Mouse (Mus musculus): Measurements from ENCODE around the gene Eif4b. TPM values are rescaled to one million over a fixed set of nuclear protein-coding genes. Genes with fewer than 3 reads are reported as not detected.
"Not testable (repeated sequence)": the region's sequence is repeated elsewhere in the genome, so short reads cannot be mapped to it uniquely, and the experiment has no call there.

Gene Eif4b
- polyA plus RNA-seq, 1 experiment from 2014 or later, result 65.7 TPM

GRCm38 (mm10) chr15:102079221-102079620, 5.6 kb downstream of the Eif4b start:
- no peak for ATAC-seq (ENCODE audit: extremely low read depth, insufficient number of reproducible peaks, low FRiP score, low TSS enrichment)
- 69% methylated on average over 4 of the region's 4 CpGs for WGBS

GRCm38 (mm10) chr15:102079924-102080323, 6.4 kb downstream of the Eif4b start:
- H3K27ac ChIP-seq (replicated peaks); H3K4me3 ChIP-seq; H3K9me3 ChIP-seq; ATAC-seq (ENCODE audit: extremely low read depth, insufficient number of reproducible peaks, low FRiP score, low TSS enrichment); H3K27me3 ChIP-seq (replicated peaks); H3K9ac ChIP-seq; H3K4me2 ChIP-seq: not testable (repeated sequence)
- Histone ChIP-seq H3K36me3 (peaks cover 50% of the 10 kb centered on the region), H3K4me1 (peaks cover 29% of the 10 kb centered on the region)
- 66% methylated on average over 8 of the region's 8 CpGs for WGBS

More at GRCm38 (mm10) chr15:102079221-102079620, 5.6 kb downstream of the Eif4b start:
- Histone ChIP-seq H3K27me3 (replicated peaks) (no peaks in the 10 kb centered on the region), H3K4me3 (no peak overlapping the region), H3K9me3 (no peaks in the 10 kb centered on the region), H3K9ac (no peak overlapping the region), H3K36me3 (peaks cover 43% of the 10 kb centered on the region), H3K27ac (replicated peaks) (no peak overlapping the region), H3K4me1 (peaks cover 33% of the 10 kb centered on the region), H3K4me2 (no peak overlapping the region)

GRCm38 (mm10) chr15:102080429-102080828, 6.9 kb downstream of the Eif4b start:
- no peak for ATAC-seq (ENCODE audit: extremely low read depth, insufficient number of reproducible peaks, low FRiP score, low TSS enrichment)
- Histone ChIP-seq H3K27me3 (replicated peaks) (no peaks in the 10 kb centered on the region), H3K27ac (replicated peaks) (no peak overlapping the region), H3K9me3 (no peaks in the 10 kb centered on the region), H3K4me1 (peaks cover 24% of the 10 kb centered on the region), H3K9ac (no peak overlapping the region), H3K4me3 (no peak overlapping the region), H3K36me3 (peaks cover 54% of the 10 kb centered on the region), H3K4me2 (no peak overlapping the region)
- WGBS, result 59% methylated on average over 2 of the region's 2 CpGs

GRCm38 (mm10) chr15:102082148-102082547, 8.6 kb downstream of the Eif4b start:
- no peaks in the 10 kb centered on the region for H3K27me3 ChIP-seq (replicated peaks)
- 85% methylated on average over 4 of the region's 4 CpGs for WGBS
- ATAC-seq (ENCODE audit: extremely low read depth, insufficient number of reproducible peaks, low FRiP score, low TSS enrichment), result no peak
- H3K36me3 ChIP-seq, result peaks cover 71% of the 10 kb centered on the region
- H3K4me1 ChIP-seq, result peaks cover 11% of the 10 kb centered on the region
- H3K4me2 ChIP-seq, result no peak overlapping the region
- no peak overlapping the region for H3K27ac ChIP-seq (replicated peaks)
- no peaks in the 10 kb centered on the region for H3K9me3 ChIP-seq
- no peak overlapping the region for H3K4me3 ChIP-seq
- no peak overlapping the region for H3K9ac ChIP-seq

GRCm38 (mm10) chr15:102083028-102083427, 9.5 kb downstream of the Eif4b start:
- no peaks in the 10 kb centered on the region for H3K27me3 ChIP-seq (replicated peaks)
- no peak for ATAC-seq (ENCODE audit: extremely low read depth, insufficient number of reproducible peaks, low FRiP score, low TSS enrichment)
- 74% methylated on average over 4 of the region's 4 CpGs for WGBS

GRCm38 (mm10) chr15:102089914-102090585, 16.5 kb downstream of the Eif4b start:
- Histone ChIP-seq H3K36me3 (peaks cover 100% of the 10 kb centered on the region), H3K27ac (replicated peaks) (no peak overlapping the region), H3K4me2 (no peak overlapping the region), H3K4me3 (no peak overlapping the region), H3K9ac (no peak overlapping the region), H3K9me3 (no peaks in the 10 kb centered on the region), H3K27me3 (replicated peaks) (no peaks in the 10 kb centered on the region), H3K4me1 (peaks cover 6% of the 10 kb centered on the region; the same call in 1 of the 2 replicates)
- ATAC-seq (ENCODE audit: extremely low read depth, insufficient number of reproducible peaks, low FRiP score, low TSS enrichment), result no peak
- WGBS, result 86% methylated on average over 12 of the region's 12 CpGs

More at GRCm38 (mm10) chr15:102083028-102083427, 9.5 kb downstream of the Eif4b start:
- H3K27ac ChIP-seq (replicated peaks), result no peak overlapping the region
- H3K9ac ChIP-seq, result no peak overlapping the region
- peaks cover 77% of the 10 kb centered on the region for H3K36me3 ChIP-seq
- H3K4me3 ChIP-seq, result no peak overlapping the region
- H3K4me2 ChIP-seq, result no peak overlapping the region
- no peaks in the 10 kb centered on the region for H3K9me3 ChIP-seq
- peaks cover 11% of the 10 kb centered on the region for H3K4me1 ChIP-seq

- H3K4me3 ChIP-seq, result no peak overlapping the region
- 68% methylated on average over 12 of the region's 12 CpGs for WGBS
- ATAC-seq (ENCODE audit: extremely low read depth, insufficient number of reproducible peaks, low FRiP score, low TSS enrichment), result no peak
- H3K9me3 ChIP-seq, result no peaks in the 10 kb centered on the region
- no peak overlapping the region; the same call in 1 of the 2 replicates for H3K27ac ChIP-seq (replicated peaks)
- H3K4me1 ChIP-seq, result peaks cover 6% of the 10 kb centered on the region; the same call in 1 of the 2 replicates
- H3K27me3 ChIP-seq (replicated peaks), result no peaks in the 10 kb centered on the region
- peaks cover 100% of the 10 kb centered on the region for H3K36me3 ChIP-seq
- no peak overlapping the region for H3K4me2 ChIP-seq
- H3K9ac ChIP-seq, result no peak overlapping the region
Observed at GRCm38 (mm10) chr15:102091063-102091679, 17.6 kb downstream of the Eif4b start.

GRCm38 (mm10) chr15:102091688-102092087, 18.1 kb downstream of the Eif4b start:
- Histone ChIP-seq H3K4me3 (no peak overlapping the region), H3K27me3 (replicated peaks) (no peaks in the 10 kb centered on the region), H3K27ac (replicated peaks) (no peak overlapping the region), H3K4me1 (peaks cover 6% of the 10 kb centered on the region; the same call in 1 of the 2 replicates), H3K36me3 (peaks cover 100% of the 10 kb centered on the region), H3K9ac (no peak overlapping the region), H3K4me2 (no peak overlapping the region), H3K9me3 (no peaks in the 10 kb centered on the region)
- WGBS, result 86% methylated on average over 1 of the region's 1 CpGs
- no peak for ATAC-seq (ENCODE audit: extremely low read depth, insufficient number of reproducible peaks, low FRiP score, low TSS enrichment)

GRCm38 (mm10) chr15:102092222-102092621, 18.6 kb downstream of the Eif4b start:
- H3K4me1 ChIP-seq, result peaks cover 8% of the 10 kb centered on the region
- WGBS, result 84% methylated on average over 4 of the region's 4 CpGs
- H3K36me3 ChIP-seq, result peaks cover 100% of the 10 kb centered on the region
- no peak overlapping the region for H3K9ac ChIP-seq
- H3K27me3 ChIP-seq (replicated peaks), result no peaks in the 10 kb centered on the region
- no peak for ATAC-seq (ENCODE audit: extremely low read depth, insufficient number of reproducible peaks, low FRiP score, low TSS enrichment)
- no peaks in the 10 kb centered on the region for H3K9me3 ChIP-seq
- H3K4me3 ChIP-seq, result no peak overlapping the region
- H3K4me2 ChIP-seq, result no peak overlapping the region
- H3K27ac ChIP-seq (replicated peaks), result no peak overlapping the region

GRCm38 (mm10) chr15:102094157-102094556, 20.6 kb downstream of the Eif4b start:
- no peaks in the 10 kb centered on the region for H3K27me3 ChIP-seq (replicated peaks)
- H3K4me2 ChIP-seq, result no peak overlapping the region
- H3K9me3 ChIP-seq, result no peaks in the 10 kb centered on the region
- WGBS, result 80% methylated on average over 2 of the region's 2 CpGs
- H3K4me3 ChIP-seq, result no peak overlapping the region
- H3K36me3 ChIP-seq, result peaks cover 95% of the 10 kb centered on the region
- no peak overlapping the region for H3K27ac ChIP-seq (replicated peaks)
- no peak overlapping the region for H3K9ac ChIP-seq
- no peak for ATAC-seq (ENCODE audit: extremely low read depth, insufficient number of reproducible peaks, low FRiP score, low TSS enrichment)
- peaks cover 27% of the 10 kb centered on the region for H3K4me1 ChIP-seq

GRCm38 (mm10) chr15:102094988-102095387, 21.4 kb downstream of the Eif4b start:
- no peaks in the 10 kb centered on the region for H3K27me3 ChIP-seq (replicated peaks)
- H3K4me2 ChIP-seq, result no peak overlapping the region
- no peak overlapping the region for H3K27ac ChIP-seq (replicated peaks)
- H3K9ac ChIP-seq, result no peak overlapping the region
- 81% methylated on average over 16 of the region's 16 CpGs for WGBS
- no peak overlapping the region for H3K4me3 ChIP-seq
- no peaks in the 10 kb centered on the region for H3K9me3 ChIP-seq
- H3K4me1 ChIP-seq, result peaks cover 36% of the 10 kb centered on the region
- peaks cover 87% of the 10 kb centered on the region for H3K36me3 ChIP-seq
- ATAC-seq (ENCODE audit: extremely low read depth, insufficient number of reproducible peaks, low FRiP score, low TSS enrichment), result no peak

All from heart, embryonic 13.5 days (tissue).